Mouse (Mus musculus) stomach, embryonic 15.5 days (tissue): ENCODE measurements around the gene Nfib. TPM values are rescaled to one million over a fixed set of nuclear protein-coding genes. Genes with fewer than 3 reads are reported as not detected.

Experiments used
- ATAC-seq: fragments of 200-750 bp; cut with Nextera tagmentation; 2 replicates; pipeline ENCODE4 v1.8.0; 2017; ENCODE audit warnings: low read depth, moderate number of reproducible peaks, moderate TSS enrichment; ENCODE audit not compliant: insufficient read depth, low FRiP score
- H3K27ac ChIP-seq: fragments of 300-500 bp; sonication (generic); 2 replicates; pipeline ENCODE4 v1.5.1; 2015; ENCODE audit warnings: mild to moderate bottlenecking, inconsistent platforms
- H3K27me3 ChIP-seq: fragments of 300-500 bp; sonication (generic); replicated peaks from 2 replicates; pipeline ENCODE4 v1.6.1; 2015; ENCODE audit warnings: inconsistent platforms
- H3K36me3 ChIP-seq: fragments of 300-500 bp; sonication (generic); 2 replicates; pipeline ENCODE4 v1.6.1; 2015; ENCODE audit warnings: inconsistent platforms
- H3K4me1 ChIP-seq: fragments of 300-500 bp; sonication (generic); 2 replicates; pipeline ENCODE4 v1.6.1; 2015; ENCODE audit warnings: inconsistent platforms
- H3K4me2 ChIP-seq: fragments of 300-500 bp; sonication (generic); 2 replicates; pipeline ENCODE4 v1.6.1; 2015; ENCODE audit warnings: mild to moderate bottlenecking, inconsistent platforms
- H3K4me3 ChIP-seq: fragments of 300-500 bp; sonication (generic); replicated peaks from 2 replicates; pipeline ENCODE4 v1.5.1; 2015; ENCODE audit warnings: inconsistent platforms
- H3K9ac ChIP-seq: fragments of 300-500 bp; sonication (generic); 2 replicates; pipeline ENCODE4 v1.6.1; 2015; ENCODE audit warnings: inconsistent platforms
- H3K9me3 ChIP-seq: fragments of 300-500 bp; sonication (generic); 2 replicates; pipeline ENCODE4 v1.6.1; 2016; ENCODE audit warnings: inconsistent platforms
- WGBS: fragments of 180-500 bp; shearing (Covaris S2); methylation state at CpG from one replicate; pipeline ENCODE4 v1.1.7; 2015; 5-methylcytosine and 5-hydroxymethylcytosine counted together
- polyA plus RNA-seq: library from polyadenylated mRNA; unstranded; fragments of >200 nt; fragmentation: Nextera tagmentation; extraction: Ambion mirVana; gene quantifications from 2 replicates; pipeline ENCODE4 v1.2.1, GENCODE M21; 2015

Nfib gene
- polyA plus RNA-seq, 1 experiment from 2014 or later, result 56.5 TPM

- Histone ChIP-seq H3K27me3 (no peaks in the 10 kb centered on the region), H3K27ac (peak overlapping the region; percentile 100), H3K9ac (peak overlapping the region; percentile 98), H3K36me3 (no peaks in the 10 kb centered on the region), H3K4me1 (peaks cover 11% of the 10 kb centered on the region), H3K4me2 (peak overlapping the region; percentile 93), H3K4me3 (peak overlapping the region; percentile 92), H3K9me3 (no peaks in the 10 kb centered on the region)
- under 1% methylated on average over 62 of the region's 72 CpGs for WGBS
- ATAC-seq, result peak; percentile 70
Observed at GRCm38 (mm10) chr4:82505121-82506031, 200.2 kb downstream of the Nfib start.

DNA sequence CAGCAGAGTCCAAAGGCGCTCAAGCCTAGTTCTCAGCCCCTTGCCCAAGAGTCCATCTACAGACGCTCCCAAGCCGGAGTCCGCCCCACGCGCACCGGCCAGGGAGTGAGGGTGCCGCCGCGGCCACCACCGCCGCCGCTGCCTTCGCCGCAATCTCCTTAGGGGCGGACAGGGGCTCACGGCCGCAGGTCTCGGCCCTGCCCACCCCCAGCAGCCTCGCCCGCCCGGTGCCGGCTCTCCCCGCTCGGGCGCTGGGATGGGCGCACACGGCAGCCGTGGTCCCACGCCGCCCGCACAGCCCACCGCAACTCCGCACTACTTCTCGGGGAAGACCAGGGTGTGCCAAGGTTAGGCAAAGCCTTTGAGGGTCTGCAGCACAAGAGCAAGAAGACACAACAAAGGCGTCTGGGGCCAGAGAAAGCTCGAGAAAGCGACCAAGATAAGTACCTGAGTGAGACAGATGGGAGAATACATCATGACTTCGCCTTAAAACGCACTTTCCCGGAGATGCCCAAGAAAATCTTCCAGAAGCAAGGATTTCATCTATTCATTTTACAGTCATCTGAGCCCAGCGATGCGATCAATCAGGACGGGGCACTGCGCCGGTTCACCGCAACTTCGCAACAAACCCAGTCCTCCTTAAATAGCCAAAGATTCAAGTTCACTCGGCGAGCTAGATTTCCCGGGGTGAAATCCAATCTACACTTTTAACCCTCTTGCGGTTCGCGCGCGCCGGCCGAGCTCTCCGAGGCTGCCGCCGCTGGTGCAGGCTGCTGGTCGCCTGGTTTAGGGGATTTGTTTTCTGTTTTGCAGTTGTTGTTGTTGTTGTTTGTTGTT, 201.0 kb downstream of the Nfib start:
- H3K9me3 ChIP-seq, result no peaks in the 10 kb centered on the region
- under 1% methylated on average over 62 of the region's 62 CpGs for WGBS
- peak overlapping the region; percentile 98 for H3K9ac ChIP-seq
- H3K27me3 ChIP-seq, result no peaks in the 10 kb centered on the region
- ATAC-seq, result no peak
- H3K4me3 ChIP-seq, result peak overlapping the region; percentile 92
- no peaks in the 10 kb centered on the region for H3K36me3 ChIP-seq
- peak overlapping the region; percentile 100 for H3K27ac ChIP-seq
- peak overlapping the region; percentile 93 for H3K4me2 ChIP-seq
- peaks cover 14% of the 10 kb centered on the region for H3K4me1 ChIP-seq

- WGBS, result 2% methylated on average over 10 of the region's 10 CpGs
- Histone ChIP-seq H3K27me3 (no peaks in the 10 kb centered on the region), H3K9me3 (no peaks in the 10 kb centered on the region), H3K27ac (peak overlapping the region; percentile 100), H3K4me1 (peaks cover 13% of the 10 kb centered on the region; the same call in 1 of the 2 replicates), H3K9ac (peak overlapping the region; percentile 98), H3K36me3 (no peaks in the 10 kb centered on the region), H3K4me3 (peak overlapping the region; percentile 92), H3K4me2 (peak overlapping the region; percentile 93)
- ATAC-seq, result no peak
Observed at GRCm38 (mm10) chr4:82504015-82504283, 201.6 kb downstream of the Nfib start.

DNA sequence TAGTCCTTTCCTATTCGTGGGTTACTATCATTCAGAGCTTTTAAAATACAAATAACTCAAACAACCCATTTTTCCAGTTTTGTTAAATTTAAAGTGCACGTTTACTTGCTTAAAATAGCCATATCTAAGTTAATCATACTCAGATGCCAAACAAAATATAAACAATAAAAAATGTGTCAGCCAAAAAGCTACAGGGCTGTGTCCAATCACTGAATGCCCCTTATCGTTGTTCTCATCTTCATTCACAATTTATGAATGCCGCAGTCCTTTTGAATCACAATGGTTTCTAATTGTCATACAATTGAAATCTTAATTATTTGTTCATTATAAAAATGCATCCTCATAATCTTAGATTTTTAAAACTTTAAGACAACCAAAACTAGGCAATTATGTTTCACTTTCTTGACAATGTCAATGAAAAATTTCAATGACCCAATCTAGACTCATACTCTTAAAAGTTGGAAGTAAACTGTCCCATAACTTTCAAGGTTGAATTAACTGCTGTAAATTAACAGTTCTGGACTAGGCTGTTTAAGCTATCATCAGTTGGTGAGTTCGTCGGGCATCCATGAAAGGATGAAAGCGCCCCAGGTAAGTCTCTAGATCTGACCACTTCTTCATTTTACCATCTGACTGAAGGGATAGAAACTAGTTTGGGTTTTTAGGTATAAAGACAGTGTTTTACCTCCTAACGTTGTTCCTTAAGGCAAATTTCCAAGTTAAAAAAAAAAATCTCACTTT, 202.1 kb downstream of the Nfib start:
- peak overlapping the region; percentile 98; the same call in 1 of the 2 replicates for H3K9ac ChIP-seq
- H3K27me3 ChIP-seq, result no peaks in the 10 kb centered on the region
- H3K4me1 ChIP-seq, result peaks cover 13% of the 10 kb centered on the region; the same call in 1 of the 2 replicates
- H3K27ac ChIP-seq, result peak overlapping the region; percentile 100; the same call in 1 of the 2 replicates
- ATAC-seq, result no peak
- peak overlapping the region; percentile 93 for H3K4me2 ChIP-seq
- whole genome bisulfite sequencing, result 8% methylated on average over 8 of the region's 8 CpGs
- H3K4me3 ChIP-seq, result peak overlapping the region; percentile 92
- 0 out of 2 replicates have a peak, but pooled peaks cover under 1% of the 10 kb centered on the region for H3K36me3 ChIP-seq
- H3K9me3 ChIP-seq, result no peaks in the 10 kb centered on the region

DNA sequence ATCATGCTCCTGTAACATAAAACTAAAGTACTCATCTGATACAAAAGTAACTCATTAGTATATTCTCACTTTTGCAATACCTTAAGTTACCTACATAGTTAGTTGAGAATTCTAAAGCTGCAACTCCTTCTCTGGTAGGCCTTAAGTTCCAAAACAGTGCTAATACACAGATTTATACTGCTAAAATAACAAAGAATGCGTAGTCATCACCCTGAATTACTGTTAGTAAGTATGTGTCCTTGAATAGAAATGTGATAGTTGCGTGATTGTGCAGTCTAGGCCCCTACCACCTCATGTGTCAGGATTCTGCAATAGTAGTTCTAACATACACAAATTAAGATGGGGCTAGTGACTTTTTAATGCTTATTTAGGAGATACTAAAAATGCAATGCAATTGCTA, 202.9 kb downstream of the Nfib start:
- Histone ChIP-seq H3K4me1 (peaks cover 20% of the 10 kb centered on the region), H3K27me3 (no peaks in the 10 kb centered on the region), H3K4me3 (peak overlapping the region; percentile 41), H3K9ac (peak overlapping the region; percentile 12; the same call in 1 of the 2 replicates), H3K9me3 (no peaks in the 10 kb centered on the region), H3K4me2 (peak overlapping the region; percentile 93), H3K27ac (no peak overlapping the region), H3K36me3 (peaks cover 8% of the 10 kb centered on the region)
- no peak for ATAC-seq
- 29% methylated on average over 2 of the region's 2 CpGs for WGBS

- 15% methylated on average over 5 of the region's 5 CpGs for WGBS
- peaks cover 8% of the 10 kb centered on the region for H3K36me3 ChIP-seq
- H3K4me3 ChIP-seq, result peak overlapping the region; percentile 35
- no peak overlapping the region for H3K27ac ChIP-seq
- H3K4me2 ChIP-seq, result peak overlapping the region; percentile 44
- H3K27me3 ChIP-seq, result no peaks in the 10 kb centered on the region
- peaks cover 23% of the 10 kb centered on the region for H3K4me1 ChIP-seq
- no peaks in the 10 kb centered on the region for H3K9me3 ChIP-seq
- H3K9ac ChIP-seq, result no peak overlapping the region
- ATAC-seq, result no peak
Observed at GRCm38 (mm10) chr4:82502012-82502411, 203.5 kb downstream of the Nfib start.

DNA sequence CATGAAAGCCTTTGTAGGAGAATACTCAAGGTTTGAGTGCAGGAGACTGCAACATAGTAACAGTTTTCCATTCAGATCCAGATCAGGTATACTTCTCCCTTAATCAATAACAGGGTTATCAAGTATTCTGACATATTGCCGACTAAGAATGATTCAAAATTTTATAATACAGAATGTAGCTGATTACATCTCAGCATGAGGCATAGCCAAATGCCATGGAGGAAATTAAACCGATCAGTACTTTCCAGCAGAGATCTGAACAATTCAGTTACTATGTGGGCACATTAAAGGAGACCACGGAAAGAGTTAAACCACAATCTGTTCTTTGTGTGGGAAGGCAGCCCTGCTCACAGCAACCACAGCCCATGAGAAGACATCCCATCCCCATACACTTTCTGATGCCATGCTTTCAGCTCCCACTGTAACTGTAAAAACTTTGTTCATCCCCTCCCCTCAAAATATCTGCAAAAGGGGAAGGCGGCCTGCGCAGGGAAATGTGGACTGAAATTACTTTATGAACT, 204.9 kb downstream of the Nfib start:
- no peaks in the 10 kb centered on the region for H3K9me3 ChIP-seq
- 0 out of 2 replicates have a peak overlapping the region, but pooled peaks have one; percentile 1 for H3K27ac ChIP-seq
- no peak for ATAC-seq
- H3K4me1 ChIP-seq, result peaks cover 23% of the 10 kb centered on the region
- peak overlapping the region; percentile 8 for H3K4me3 ChIP-seq
- no peak overlapping the region for H3K9ac ChIP-seq
- 49% methylated on average over 5 of the region's 5 CpGs for WGBS
- peak overlapping the region; percentile 48 for H3K4me2 ChIP-seq
- H3K27me3 ChIP-seq, result no peaks in the 10 kb centered on the region
- H3K36me3 ChIP-seq, result peaks cover 8% of the 10 kb centered on the region

- Histone ChIP-seq H3K36me3 (peaks cover 8% of the 10 kb centered on the region), H3K9ac (no peak overlapping the region), H3K9me3 (no peaks in the 10 kb centered on the region), H3K27ac (peak overlapping the region; percentile 7; the same call in 1 of the 2 replicates), H3K27me3 (no peaks in the 10 kb centered on the region), H3K4me3 (no peak overlapping the region), H3K4me1 (peaks cover 23% of the 10 kb centered on the region), H3K4me2 (peak overlapping the region; percentile 48)
- 50% methylated on average over 9 of the region's 9 CpGs for WGBS
- no peak for ATAC-seq
Observed at GRCm38 (mm10) chr4:82499725-82500577, 205.6 kb downstream of the Nfib start.

GRCm38 (mm10) chr4:82499238-82499637, 206.3 kb downstream of the Nfib start:
- no peak overlapping the region for H3K9ac ChIP-seq
- no peak overlapping the region for H3K27ac ChIP-seq
- peaks cover 8% of the 10 kb centered on the region for H3K36me3 ChIP-seq
- WGBS, result 62% methylated on average over 5 of the region's 5 CpGs
- no peak overlapping the region for H3K4me3 ChIP-seq
- 0 out of 2 replicates have a peak, but pooled peaks have one; percentile 32 for ATAC-seq
- no peaks in the 10 kb centered on the region for H3K9me3 ChIP-seq
- H3K4me2 ChIP-seq, result 0 out of 2 replicates have a peak overlapping the region, but pooled peaks have one; percentile 48
- no peaks in the 10 kb centered on the region for H3K27me3 ChIP-seq
- H3K4me1 ChIP-seq, result peaks cover 23% of the 10 kb centered on the region

DNA sequence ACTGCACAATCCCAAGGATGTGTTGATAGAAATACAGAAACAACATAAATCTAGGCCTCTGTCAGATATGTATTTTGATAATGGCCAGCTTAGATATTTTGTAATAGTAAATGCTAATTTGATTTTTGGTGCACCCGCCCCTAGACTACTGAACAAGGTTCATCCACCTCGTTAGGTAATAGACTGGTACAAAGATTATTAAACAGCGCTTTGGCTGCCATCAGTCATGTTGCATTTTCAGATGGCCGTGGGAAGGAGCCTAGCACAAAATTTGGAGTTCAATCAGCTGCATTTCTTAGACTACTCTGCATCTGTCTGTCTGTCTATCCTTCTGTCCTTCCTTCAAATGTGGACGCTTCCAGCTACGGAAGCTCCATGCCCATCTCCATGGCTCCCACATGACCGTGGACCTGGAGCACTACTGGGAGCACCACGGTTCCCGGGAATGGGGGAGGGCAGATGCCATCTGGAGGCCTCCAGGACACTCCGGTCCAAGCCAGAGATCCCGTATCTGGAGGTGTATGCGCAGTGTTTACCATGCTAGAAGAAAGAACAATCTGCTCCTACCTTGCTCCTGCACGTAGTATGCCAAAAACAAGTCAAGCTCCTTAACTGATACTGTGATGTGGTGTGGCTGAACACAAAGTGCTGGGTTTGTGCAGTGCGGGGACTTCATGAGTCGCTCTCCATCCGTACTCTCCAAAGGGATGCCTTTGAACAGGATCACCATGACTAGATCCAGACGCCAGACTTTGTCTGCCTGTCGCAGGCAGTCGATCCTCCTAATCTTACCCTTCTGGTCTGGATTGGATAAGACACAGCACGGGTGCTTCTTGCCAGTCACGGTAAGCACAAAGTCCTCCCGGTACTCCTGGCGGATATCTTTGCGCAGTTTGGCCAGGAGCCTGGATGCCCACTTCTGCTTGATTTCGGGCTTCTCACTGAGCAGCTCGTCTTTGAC, 207.6 kb downstream of the Nfib start:
- 83% methylated on average over 26 of the region's 26 CpGs for WGBS
- H3K9me3 ChIP-seq, result no peaks in the 10 kb centered on the region
- no peak for ATAC-seq
- H3K27me3 ChIP-seq, result no peaks in the 10 kb centered on the region
- H3K4me2 ChIP-seq, result no peak overlapping the region
- peaks cover 8% of the 10 kb centered on the region for H3K36me3 ChIP-seq
- no peak overlapping the region for H3K27ac ChIP-seq
- peaks cover 29% of the 10 kb centered on the region for H3K4me1 ChIP-seq
- H3K9ac ChIP-seq, result no peak overlapping the region
- no peak overlapping the region for H3K4me3 ChIP-seq
